Mouse (Mus musculus) lung, postnatal 36 days (tissue): ENCODE measurements around the gene Ptpn13.
A peak's percentile ranks its signal among the peaks of the same experiment; 100 is the strongest.

Source experiments
- DNase-seq: peaks from one replicate; pipeline ENCODE4 v3.0.0; 2022; ENCODE audit warnings: mixed read lengths

The Ptpn13 gene

GRCm38 (mm10) chr5:103596467-103597146 lies 171.6 kb downstream of the Ptpn13 start:
- no peak for DNase-seq

DNA sequence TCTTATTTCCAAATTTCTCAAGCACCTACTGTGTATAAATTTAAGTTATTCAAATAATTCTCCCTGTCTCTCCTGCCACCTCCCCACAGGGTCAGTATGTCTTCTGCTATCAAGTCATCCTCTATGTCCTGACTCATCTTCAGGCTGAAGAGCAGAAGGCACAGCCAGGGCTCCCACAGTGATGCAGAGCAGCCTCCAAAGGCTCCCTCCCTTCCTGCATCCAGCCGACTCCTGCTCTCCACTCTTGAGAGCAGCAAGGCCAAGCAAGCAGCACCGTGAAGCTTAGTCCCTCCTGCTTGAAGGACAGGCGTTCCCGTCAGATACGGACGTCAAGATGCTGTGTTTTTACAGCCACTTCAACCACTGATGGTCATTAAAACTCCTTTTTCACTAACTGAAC lies 172.6 kb downstream of the Ptpn13 start:
- DNase-seq = no peak

GRCm38 (mm10) chr5:103598264-103598663 lies 173.3 kb downstream of the Ptpn13 start:
- DNase-seq = no peak

GRCm38 (mm10) chr5:103598881-103599280 lies 173.9 kb downstream of the Ptpn13 start:
- DNase-seq = no peak

DNA sequence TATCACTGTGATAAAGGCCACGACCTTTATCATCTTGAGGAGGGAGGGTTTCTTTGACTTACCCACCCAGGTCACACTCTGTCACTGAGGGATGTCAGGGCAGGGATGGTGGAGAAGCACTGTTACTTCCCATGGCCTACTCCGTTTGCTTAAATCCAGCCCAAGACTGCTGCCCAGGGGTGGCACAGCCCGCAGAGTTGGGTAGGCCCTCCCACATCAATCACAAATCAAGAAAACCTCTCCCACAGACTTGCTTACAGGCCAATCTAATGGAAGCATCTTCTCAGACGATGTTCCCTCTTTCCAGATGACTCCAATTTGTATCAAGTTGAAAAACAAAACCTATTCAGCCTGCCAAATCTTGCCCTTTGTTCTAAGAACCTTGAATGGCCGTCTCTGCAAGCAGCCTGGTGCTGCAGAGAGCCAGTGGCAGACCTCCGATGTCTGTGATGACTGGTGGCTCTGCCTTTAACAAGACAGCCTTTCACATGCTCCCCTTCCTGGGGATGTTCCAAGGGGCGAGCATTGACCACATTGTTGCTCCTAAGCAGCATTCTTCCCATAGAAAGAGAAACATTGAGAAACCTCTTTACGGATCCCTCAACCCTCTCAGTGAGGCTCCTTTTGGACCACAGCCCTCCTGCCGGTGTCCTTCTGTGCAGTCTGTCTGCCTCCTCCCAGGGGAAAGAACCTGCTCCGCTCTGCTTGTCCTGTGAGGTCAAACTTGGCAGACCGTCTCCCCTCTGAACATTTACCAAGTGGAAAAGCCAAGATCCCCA lies 178.3 kb downstream of the Ptpn13 start:
- no peak for DNase-seq

GRCm38 (mm10) chr5:103605707-103606106 lies 180.7 kb downstream of the Ptpn13 start:
- DNase-seq = no peak

GRCm38 (mm10) chr5:103610148-103610547 lies 185.2 kb downstream of the Ptpn13 start:
- peak; percentile 40 for DNase-seq

DNA sequence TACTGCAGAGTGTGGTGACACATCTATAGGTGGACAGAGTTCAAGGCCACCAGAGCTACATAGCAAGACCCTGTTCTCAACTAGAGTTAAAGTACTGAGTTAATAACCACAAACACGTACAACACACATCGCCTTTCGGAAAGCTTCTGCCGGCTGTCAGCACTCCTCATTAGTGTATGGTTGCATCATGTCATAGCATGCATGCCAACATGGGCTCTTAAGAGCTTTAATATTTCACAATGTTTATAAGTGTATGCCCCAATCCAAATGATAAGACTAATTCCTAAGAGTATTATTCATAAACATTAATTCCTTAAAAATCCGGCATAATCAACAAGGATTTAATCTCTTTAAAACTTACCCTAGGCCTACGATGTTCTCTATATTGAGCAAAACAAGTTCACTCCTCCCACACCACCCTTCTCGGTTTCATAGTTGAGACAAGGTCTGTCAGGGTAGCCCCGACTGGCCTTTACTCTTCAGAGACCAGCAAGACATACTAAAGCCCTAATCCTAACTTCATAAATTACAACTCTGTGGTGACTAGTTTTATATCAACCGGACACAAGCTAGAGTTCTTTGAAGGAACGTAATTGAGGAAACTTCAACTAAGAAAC lies 186.0 kb downstream of the Ptpn13 start:
- peak; percentile 71 for DNase-seq

DNA sequence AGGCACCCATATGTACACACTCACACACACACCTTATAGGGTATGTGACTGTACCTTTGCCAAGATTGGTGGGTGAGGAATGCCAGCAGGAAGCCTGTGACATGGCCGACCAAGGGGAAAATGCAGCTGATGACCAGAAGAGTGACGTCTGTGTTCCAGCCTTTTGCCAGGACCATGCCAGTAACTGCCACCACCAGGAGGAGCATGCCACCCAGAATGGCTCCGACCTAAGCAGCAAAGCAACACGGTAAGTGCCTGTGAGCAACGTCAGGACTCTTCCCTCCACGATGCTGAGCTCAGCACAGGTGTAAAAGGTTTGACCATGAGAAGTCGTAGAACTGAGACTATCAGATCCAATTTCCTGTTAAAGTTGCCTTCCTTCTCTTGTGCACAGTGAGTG lies 187.3 kb downstream of the Ptpn13 start:
- DNase-seq = peak; percentile 72

GRCm38 (mm10) chr5:103614356-103614755 lies 189.4 kb downstream of the Ptpn13 start:
- DNase-seq = peak; percentile 40

- no peak for DNase-seq
Measured at GRCm38 (mm10) chr5:103617191-103617590, 192.2 kb downstream of the Ptpn13 start.

DNA sequence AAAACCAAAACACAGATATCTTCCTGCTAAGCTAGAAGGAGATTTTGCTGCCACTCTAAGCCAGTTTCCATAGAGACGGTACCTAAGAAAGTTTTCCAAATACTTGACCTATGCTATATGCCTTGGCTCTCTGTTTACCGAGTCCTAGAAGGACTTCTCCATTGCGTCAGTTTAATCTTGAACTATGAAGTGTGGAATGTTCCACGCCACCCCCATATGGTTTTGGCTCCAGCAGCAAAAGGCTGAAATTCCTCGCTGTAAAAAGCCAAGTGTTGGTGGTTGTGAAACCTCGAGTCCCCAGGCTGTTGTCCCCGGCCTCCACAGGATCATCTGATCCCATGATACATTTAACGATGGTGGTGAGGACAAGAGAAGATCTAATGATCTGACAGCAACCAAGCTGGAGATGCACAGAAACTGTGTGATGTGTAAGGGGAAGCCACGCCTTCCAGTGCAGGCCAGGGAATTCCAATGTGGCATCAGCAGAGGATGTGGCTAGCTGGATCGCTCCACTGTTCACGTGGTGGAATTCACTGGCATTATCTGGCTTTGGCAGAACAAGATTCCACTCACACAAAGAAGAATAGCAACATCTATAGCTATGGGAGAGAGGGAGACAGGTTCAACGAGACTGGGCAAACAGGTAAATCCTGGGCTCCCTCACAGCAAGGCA lies 195.4 kb downstream of the Ptpn13 start:
- peak; percentile 92 for DNase-seq

- peak; percentile 56 for DNase-seq
Measured at GRCm38 (mm10) chr5:103622321-103622720, 197.3 kb downstream of the Ptpn13 start.

DNA sequence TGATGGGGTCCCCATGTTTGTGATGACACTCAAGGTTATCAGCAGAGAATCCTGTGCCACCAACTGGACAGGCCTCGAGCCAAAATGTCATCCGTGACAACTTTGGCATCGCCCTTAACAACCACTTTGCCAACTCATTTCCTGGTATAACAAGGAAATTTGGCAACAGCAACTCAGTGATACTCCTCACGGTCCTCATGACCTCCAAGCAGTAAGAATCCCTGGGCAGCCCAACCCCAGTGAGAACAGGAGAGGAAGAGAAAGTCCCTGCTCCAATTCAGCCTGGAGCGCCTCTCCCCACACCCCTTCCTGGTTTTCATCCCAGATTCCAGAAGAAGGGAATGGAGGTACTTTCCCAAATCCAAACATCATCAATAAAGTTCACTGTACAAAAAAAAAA lies 199.8 kb downstream of the Ptpn13 start:
- DNase-seq = peak; percentile 42

- no peak for DNase-seq
Measured at GRCm38 (mm10) chr5:103628499-103628898, 203.5 kb downstream of the Ptpn13 start.

- DNase-seq = peak; percentile 95
Measured at GRCm38 (mm10) chr5:103629111-103629764, 204.2 kb downstream of the Ptpn13 start, which contains the start of gene Slc10a6. Gene Slc10a6 (minus strand): TSS chr5:103629403.

- no peak for DNase-seq
Measured at GRCm38 (mm10) chr5:103629854-103630580, 205.0 kb downstream of the Ptpn13 start.

DNA sequence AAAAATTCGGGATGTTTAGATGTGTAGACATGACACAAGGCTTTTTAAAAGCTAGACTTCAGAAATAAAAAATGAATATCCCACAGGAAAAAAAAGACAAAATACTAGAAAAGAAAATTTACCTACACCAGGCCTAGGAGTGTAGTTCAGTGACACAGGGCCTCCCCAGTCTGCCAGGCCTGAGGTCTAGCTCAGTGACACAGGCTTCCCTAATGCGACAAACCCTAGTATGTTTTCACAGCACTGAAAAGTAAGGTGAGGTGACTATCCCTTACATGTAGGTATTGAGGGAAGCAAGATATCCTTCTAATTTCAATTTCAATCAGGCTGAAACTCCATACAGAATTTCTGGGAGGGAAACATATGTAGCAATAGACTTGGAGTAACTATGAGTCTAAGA lies 212.2 kb downstream of the Ptpn13 start:
- DNase-seq = no peak

DNA sequence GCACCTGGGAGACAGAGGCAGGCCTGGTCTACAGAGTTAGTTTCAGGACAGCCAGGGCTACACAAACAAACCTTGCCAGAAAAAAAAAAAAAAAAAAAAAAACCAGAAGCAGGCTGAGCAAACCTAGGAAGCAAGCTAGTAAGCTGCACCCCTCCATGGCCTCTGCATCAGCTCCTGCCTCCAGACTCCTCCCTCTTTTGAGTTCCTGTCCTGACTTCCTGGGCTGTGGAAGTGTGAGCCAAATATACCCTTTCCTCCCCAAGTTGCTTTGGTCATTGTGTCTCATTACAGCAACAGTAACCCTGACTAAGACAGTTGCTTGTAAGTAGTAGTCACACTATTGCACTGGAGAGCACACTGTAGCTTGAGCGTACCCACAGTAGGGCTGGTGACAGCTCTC lies 219.2 kb downstream of the Ptpn13 start:
- DNase-seq = no peak

- DNase-seq = peak; percentile 81
Measured at GRCm38 (mm10) chr5:103647320-103647719, 222.3 kb downstream of the Ptpn13 start.
